Mouse (Mus musculus): ENCODE data around the gene Alkbh7. TPM values are rescaled to one million over a fixed set of nuclear protein-coding genes. Genes with fewer than 3 reads are reported as not detected.

The Alkbh7 gene
- total RNA-seq, 2 experiments from 2014 or later = 25.2 to 25.8 TPM

- ATAC-seq (replicated peaks; ENCODE audit: low FRiP score, low TSS enrichment, poor library complexity, severe bottlenecking) = peak; percentile 52
Measured at GRCm38 (mm10) chr17:57020960-57021359, 23.8 kb downstream of the Alkbh7 start.

DNA sequence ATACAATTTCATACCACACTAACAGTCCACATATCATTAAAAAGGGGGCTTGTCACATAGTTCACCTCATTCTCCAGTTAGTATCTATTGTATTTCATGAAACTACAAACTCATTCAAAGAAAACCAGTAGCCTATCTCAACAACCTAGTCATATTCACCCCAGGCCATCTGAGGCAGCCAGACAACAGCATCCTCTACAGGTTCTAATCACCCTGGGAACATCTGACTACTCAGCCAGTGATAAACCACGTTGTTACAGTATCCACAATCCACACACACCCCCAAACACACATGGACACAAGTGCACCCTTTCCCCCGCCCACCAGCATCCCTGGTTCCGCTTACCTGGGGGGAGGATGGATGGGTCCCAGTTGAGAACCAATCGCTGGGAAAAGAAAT, 30.3 kb downstream of the Alkbh7 start:
- 0 out of 2 replicates have a peak, but pooled peaks have one; percentile 11 for ATAC-seq (replicated peaks; ENCODE audit: low FRiP score, low TSS enrichment, poor library complexity, severe bottlenecking)

DNA sequence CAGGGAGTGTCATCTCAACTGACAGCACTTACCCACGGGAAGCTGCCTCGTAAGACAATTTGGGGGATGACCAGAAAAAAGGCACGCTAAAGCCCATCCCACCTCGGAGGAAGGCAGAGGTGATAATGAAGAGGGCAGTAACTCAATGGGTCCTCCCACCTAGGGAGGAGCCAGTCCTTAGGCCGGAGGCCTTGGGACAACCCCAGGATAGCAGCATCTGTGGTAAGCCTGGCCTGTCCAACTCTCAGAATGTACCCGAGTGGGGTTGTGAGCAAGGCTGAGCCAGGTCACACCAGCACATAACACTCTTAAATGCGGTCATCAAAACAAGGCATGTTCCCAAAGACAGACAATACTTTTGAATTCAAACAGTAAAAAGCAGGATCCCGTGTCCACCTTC, 32.6 kb downstream of the Alkbh7 start:
- peak; percentile 28 for ATAC-seq (replicated peaks; ENCODE audit: low FRiP score, low TSS enrichment, poor library complexity, severe bottlenecking)

DNA sequence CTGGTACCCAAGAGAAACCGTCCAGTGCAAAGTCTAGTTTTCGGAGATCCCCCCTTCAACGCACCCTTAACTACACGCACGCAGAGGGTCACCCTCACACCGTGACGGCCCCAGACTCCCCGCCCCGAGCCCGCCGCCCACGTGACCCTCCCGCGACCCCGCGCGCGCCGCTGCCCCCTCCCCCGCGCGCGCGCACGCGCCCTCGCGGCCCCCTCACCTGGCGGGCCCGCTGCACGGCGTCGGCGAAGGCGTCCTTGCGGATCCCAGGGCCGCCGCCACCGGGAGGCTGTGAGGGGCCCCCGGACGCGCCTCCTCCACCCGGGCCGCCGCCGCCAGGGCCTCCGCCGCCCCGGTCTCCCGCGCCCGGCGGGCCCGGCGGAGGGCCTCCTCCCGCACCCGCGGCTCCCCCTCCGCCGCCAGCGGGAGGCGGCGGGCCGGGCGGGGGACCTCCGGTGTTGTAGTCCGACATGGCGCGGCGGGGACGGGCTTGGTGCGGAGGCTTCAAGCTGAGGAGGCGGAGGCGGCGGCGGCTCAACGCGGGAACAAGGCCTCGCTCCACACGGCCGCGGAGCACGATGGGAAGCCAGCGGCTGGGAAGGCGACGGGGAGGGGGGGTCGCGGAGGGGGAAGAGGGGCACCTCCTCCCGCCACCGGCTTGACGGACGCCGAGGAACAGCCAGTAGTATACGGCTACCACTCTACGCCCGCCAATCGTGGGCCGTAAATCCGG, 34.0 kb downstream of the Alkbh7 start, which contains the start of gene Khsrp:
Gene Khsrp, minus strand, starts transcription at position 592 of the 730 bp plus-strand sequence.
- ATAC-seq (replicated peaks; ENCODE audit: low FRiP score, low TSS enrichment, poor library complexity, severe bottlenecking) = no peak

DNA sequence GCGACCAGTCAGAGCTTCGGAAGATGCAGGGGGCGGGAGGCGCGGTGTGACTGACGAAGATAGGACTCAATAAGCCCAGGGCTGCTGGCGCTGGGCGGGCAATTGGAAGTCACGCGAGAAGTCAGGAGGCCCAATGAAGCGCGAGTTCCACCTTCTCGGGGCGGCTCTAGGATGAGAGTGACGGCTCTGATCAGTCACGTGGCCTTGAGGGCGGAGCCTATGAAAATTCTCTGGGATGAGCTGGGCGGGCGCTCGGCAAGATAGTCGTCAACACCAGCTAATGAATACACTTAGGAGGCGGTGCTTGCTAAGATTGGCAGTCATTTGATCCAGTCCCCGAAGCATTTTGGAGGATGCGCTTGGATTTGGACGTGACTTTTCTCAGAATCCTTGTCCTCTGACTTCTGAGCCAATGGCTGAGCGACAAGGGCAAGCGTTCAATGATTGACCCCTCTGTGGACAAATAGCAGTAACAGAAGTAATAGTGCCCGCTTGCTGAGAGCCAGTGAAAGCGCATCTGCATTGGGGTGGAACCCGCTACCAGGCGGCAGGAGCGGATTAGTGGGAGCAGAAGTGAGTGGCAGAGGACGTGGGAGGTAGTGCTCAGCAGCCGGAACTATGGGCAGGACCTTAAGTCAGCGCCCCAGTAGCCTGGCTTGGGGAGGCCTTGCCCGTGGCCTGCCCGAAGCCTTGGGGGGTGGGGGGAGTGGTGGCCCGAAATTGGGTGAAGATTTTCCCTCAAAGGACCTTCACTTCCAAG, 34.7 kb downstream of the Alkbh7 start:
- peak; percentile 86 for ATAC-seq (replicated peaks; ENCODE audit: low FRiP score, low TSS enrichment, poor library complexity, severe bottlenecking)

DNA sequence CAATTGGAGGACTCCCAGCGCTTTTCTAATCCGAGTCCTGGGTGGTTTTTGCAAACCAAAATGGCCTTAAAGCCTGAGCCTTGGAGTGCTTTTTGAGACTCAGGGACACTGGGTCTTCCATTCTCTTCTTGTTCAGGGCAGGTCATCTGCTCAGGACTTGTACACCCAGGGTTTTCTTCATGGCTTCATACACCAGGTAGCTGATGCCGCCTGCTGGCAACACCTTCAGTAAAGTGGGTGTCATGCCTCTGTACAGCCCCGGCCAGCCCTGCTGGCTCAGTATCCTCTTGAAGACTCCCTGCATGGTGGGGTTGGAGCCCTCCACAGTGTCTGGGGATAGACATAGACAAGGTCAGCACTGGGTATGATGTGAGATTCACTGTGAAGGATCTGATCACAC, 35.7 kb downstream of the Alkbh7 start:
- no peak for ATAC-seq (replicated peaks; ENCODE audit: low FRiP score, low TSS enrichment, poor library complexity, severe bottlenecking)

- no peak for ATAC-seq (replicated peaks; ENCODE audit: low FRiP score, low TSS enrichment, poor library complexity, severe bottlenecking)
Measured at GRCm38 (mm10) chr17:57038978-57039377, 41.8 kb downstream of the Alkbh7 start.

DNA sequence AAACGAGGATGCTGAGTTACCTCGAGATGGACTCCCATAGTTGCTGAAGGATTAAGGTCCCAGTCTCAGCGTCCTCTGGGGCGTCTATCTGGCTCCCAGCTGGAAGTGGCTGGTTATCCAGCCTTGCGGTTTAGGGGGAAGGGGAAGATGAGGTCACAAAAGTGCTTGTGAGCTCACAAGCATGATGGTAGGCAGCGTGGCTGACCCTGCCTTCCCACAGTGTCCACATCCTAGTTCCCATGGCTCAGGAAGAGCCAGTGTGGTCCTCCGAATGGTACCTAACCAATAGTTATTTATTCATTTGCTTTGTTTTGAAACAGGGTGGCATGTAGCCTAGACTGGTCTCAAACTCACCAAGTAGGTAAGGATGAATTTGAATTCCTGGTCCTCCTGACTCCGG, 44.4 kb downstream of the Alkbh7 start, which contains the start of gene Slc25a41:
Gene Slc25a41, minus strand, starts transcription at position 101 of the 400 bp plus-strand sequence.
- ATAC-seq (replicated peaks; ENCODE audit: low FRiP score, low TSS enrichment, poor library complexity, severe bottlenecking) = no peak

DNA sequence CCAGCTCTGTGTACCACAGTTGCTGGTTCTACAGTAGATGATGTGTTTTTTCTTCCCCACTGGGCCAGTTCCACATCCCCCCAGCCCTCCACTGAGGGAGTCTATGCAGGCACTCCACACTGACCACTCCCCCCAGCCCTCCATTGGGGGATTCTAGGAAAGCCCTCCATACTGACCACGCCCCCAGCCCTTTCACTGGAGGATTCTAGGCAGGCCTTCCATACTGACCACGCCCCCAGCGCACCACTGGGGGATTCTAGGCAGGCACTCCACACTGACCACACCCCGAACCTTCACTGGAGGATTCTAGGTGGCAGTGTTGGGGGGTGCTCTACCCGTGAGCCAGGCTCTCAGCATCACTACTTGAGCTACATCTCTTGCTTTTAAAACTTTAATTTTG, 50.3 kb downstream of the Alkbh7 start:
- ATAC-seq (replicated peaks; ENCODE audit: low FRiP score, low TSS enrichment, poor library complexity, severe bottlenecking) = peak; percentile 55

DNA sequence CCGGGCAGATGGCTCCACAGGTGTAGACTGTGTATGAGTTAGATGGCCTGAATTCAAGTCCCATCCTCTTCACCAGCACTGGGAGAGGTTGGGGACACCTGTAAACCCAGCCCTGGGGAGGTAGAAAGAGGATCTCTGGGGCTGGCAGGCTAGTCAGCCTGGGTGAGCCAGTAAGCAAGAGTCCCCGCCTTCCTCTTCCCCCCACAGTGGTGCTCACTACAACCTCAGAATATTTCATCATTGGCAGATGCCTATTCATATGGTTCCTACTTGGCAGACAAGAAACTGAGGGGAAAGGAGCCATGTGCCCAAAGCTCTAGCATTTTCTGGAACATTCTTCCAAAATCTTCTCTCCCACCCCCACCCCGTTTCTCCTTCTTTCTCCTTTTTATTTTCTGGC, 51.7 kb downstream of the Alkbh7 start:
- ATAC-seq (replicated peaks; ENCODE audit: low FRiP score, low TSS enrichment, poor library complexity, severe bottlenecking) = no peak

Other genes with a start within 250 kb of the Alkbh7 start
- gene Nrtn, start 239.8 kb upstream of the Alkbh7 start, total RNA-seq (2014; fragmentation: Nextera tagmentation) = not detected in 2 replicates
- not detected in 2 replicates for gene Nrtn, start 239.8 kb upstream of the Alkbh7 start, total RNA-seq (2017)
- 21.6 and 28.6 TPM in 2 replicates for gene Dus3l, start 232.6 kb upstream of the Alkbh7 start, total RNA-seq (2014; fragmentation: Nextera tagmentation)
- 13.9 and 17.9 TPM in 2 replicates for gene Dus3l, start 232.6 kb upstream of the Alkbh7 start, total RNA-seq (2017)
- gene Prr22, start 227.1 kb upstream of the Alkbh7 start, total RNA-seq (2014; fragmentation: Nextera tagmentation) = 5.4 and 6.6 TPM in 2 replicates
- gene Prr22, start 227.1 kb upstream of the Alkbh7 start, total RNA-seq (2017) = 1.3 and 2.3 TPM in 2 replicates
- 23.0 and 29.3 TPM in 2 replicates for gene Rfx2, start 166.3 kb upstream of the Alkbh7 start, total RNA-seq (2014; fragmentation: Nextera tagmentation)
- 4.7 and 10.5 TPM in 2 replicates for gene Rfx2, start 166.3 kb upstream of the Alkbh7 start, total RNA-seq (2017)
- gene Acsbg2, start 122.9 kb upstream of the Alkbh7 start, total RNA-seq (2014; fragmentation: Nextera tagmentation) = not detected in 2 replicates
- not detected in 2 replicates for gene Acsbg2, start 122.9 kb upstream of the Alkbh7 start, total RNA-seq (2017)
- not detected in 2 replicates for gene 1700061G19Rik, start 121.9 kb upstream of the Alkbh7 start, total RNA-seq (2014; fragmentation: Nextera tagmentation)
- not detected in 2 replicates for gene 1700061G19Rik, start 121.9 kb upstream of the Alkbh7 start, total RNA-seq (2017)
- 24.1 and 33.2 TPM in 2 replicates for gene Mllt1, start 61.9 kb upstream of the Alkbh7 start, total RNA-seq (2014; fragmentation: Nextera tagmentation)
- 12.2 and 17.3 TPM in 2 replicates for gene Mllt1, start 61.9 kb upstream of the Alkbh7 start, total RNA-seq (2017)
- gene Acer1, start 15.2 kb upstream of the Alkbh7 start, total RNA-seq (2014; fragmentation: Nextera tagmentation) = not detected in 2 replicates
- not detected in 2 replicates for gene Acer1, start 15.2 kb upstream of the Alkbh7 start, total RNA-seq (2017)
- 89.2 and 116 TPM in 2 replicates for gene Clpp, start 7.0 kb upstream of the Alkbh7 start, total RNA-seq (2014; fragmentation: Nextera tagmentation)
- gene Clpp, start 7.0 kb upstream of the Alkbh7 start, total RNA-seq (2017) = 83.2 and 135 TPM in 2 replicates
- gene Pspn, start 2.7 kb downstream of the Alkbh7 start, total RNA-seq (2014; fragmentation: Nextera tagmentation) = not detected in 2 replicates
- 4.6 TPM in 1 of 2 replicates, not detected in the other for gene Pspn, start 2.7 kb downstream of the Alkbh7 start, total RNA-seq (2017)
- 112 and 139 TPM in 2 replicates for gene Gtf2f1, start 13.9 kb downstream of the Alkbh7 start, total RNA-seq (2014; fragmentation: Nextera tagmentation)
- 214 and 264 TPM in 2 replicates for gene Gtf2f1, start 13.9 kb downstream of the Alkbh7 start, total RNA-seq (2017)
- gene Gm17949, start 14.1 kb downstream of the Alkbh7 start, total RNA-seq (2014; fragmentation: Nextera tagmentation) = not detected in 2 replicates
- not detected in 2 replicates for gene Gm17949, start 14.1 kb downstream of the Alkbh7 start, total RNA-seq (2017)
- gene Khsrp, start 34.2 kb downstream of the Alkbh7 start, total RNA-seq (2014; fragmentation: Nextera tagmentation) = 211 and 252 TPM in 2 replicates
- gene Khsrp, start 34.2 kb downstream of the Alkbh7 start, total RNA-seq (2017) = 92.4 and 128 TPM in 2 replicates
- not detected in 2 replicates for gene Slc25a41, start 44.3 kb downstream of the Alkbh7 start, total RNA-seq (2014; fragmentation: Nextera tagmentation)
- gene Slc25a41, start 44.3 kb downstream of the Alkbh7 start, total RNA-seq (2017) = 0.91 TPM in 1 of 2 replicates, not detected in the other
- gene Crb3, start 61.8 kb downstream of the Alkbh7 start, total RNA-seq (2014; fragmentation: Nextera tagmentation) = not detected in 2 replicates
- gene Crb3, start 61.8 kb downstream of the Alkbh7 start, total RNA-seq (2017) = not detected in 2 replicates
- gene Slc25a23, start 62.5 kb downstream of the Alkbh7 start, total RNA-seq (2014; fragmentation: Nextera tagmentation) = 17.9 and 21.2 TPM in 2 replicates
- gene Slc25a23, start 62.5 kb downstream of the Alkbh7 start, total RNA-seq (2017) = 3.0 and 6.2 TPM in 2 replicates
- 20.4 and 33.4 TPM in 2 replicates for gene Dennd1c, start 81.2 kb downstream of the Alkbh7 start, total RNA-seq (2014; fragmentation: Nextera tagmentation)
- 0.65 and 1.8 TPM in 2 replicates for gene Dennd1c, start 81.2 kb downstream of the Alkbh7 start, total RNA-seq (2017)
- not detected in 2 replicates for gene Tubb4a, start 90.4 kb downstream of the Alkbh7 start, total RNA-seq (2014; fragmentation: Nextera tagmentation)
- 0.08 TPM in 1 of 2 replicates, not detected in the other for gene Tubb4a, start 90.4 kb downstream of the Alkbh7 start, total RNA-seq (2017)
- not detected in 2 replicates for gene Tnfsf9, start 108.0 kb downstream of the Alkbh7 start, total RNA-seq (2014; fragmentation: Nextera tagmentation)
- not detected in 2 replicates for gene Tnfsf9, start 108.0 kb downstream of the Alkbh7 start, total RNA-seq (2017)
- not detected in 2 replicates for gene Cd70, start 152.4 kb downstream of the Alkbh7 start, total RNA-seq (2014; fragmentation: Nextera tagmentation)
- not detected in 2 replicates for gene Cd70, start 152.4 kb downstream of the Alkbh7 start, total RNA-seq (2017)
- gene Tnfsf14, start 196.8 kb downstream of the Alkbh7 start, total RNA-seq (2014; fragmentation: Nextera tagmentation) = 1.0 and 1.2 TPM in 2 replicates
- 0.99 and 1.6 TPM in 2 replicates for gene Tnfsf14, start 196.8 kb downstream of the Alkbh7 start, total RNA-seq (2017)
- gene C3, start 230.8 kb downstream of the Alkbh7 start, total RNA-seq (2014; fragmentation: Nextera tagmentation) = 8.9 TPM in 1 of 2 replicates, not detected in the other
- 1.7 and 7.1 TPM in 2 replicates for gene C3, start 230.8 kb downstream of the Alkbh7 start, total RNA-seq (2017)